Mouse (Mus musculus) adrenal gland, postnatal 25 days (tissue): Measurements from ENCODE around the gene Hscb. TPM values are rescaled to one million over a fixed set of nuclear protein-coding genes. Genes with fewer than 3 reads are reported as not detected.
"Not testable (repeated sequence)": the region's sequence is repeated elsewhere in the genome, so short reads cannot be mapped to it uniquely, and the experiment has no call there.

Experiments
- DNase-seq: peaks from one replicate; pipeline ENCODE4 v3.0.0; 2021; ENCODE audit warnings: mixed read lengths
- long read RNA-seq: library from polyadenylated mRNA; stranded (forward); transcript quantifications from one replicate; pipeline ENCODE4 v2.0.0, GENCODE M21; 2021
- total RNA-seq: library from RNA; stranded (reverse); gene quantifications from 2 replicates; pipeline ENCODE4 v1.2.3, GENCODE M21; 2021

Gene Hscb
- total RNA-seq, result 16.9 and 17.8 TPM in 2 replicates
- long read RNA-seq, transcript Hscb-201 (6 exons, 804 nt), result major isoform, 6 of 12 reads
- long read RNA-seq, partial matches to known transcripts, result 1 of 12 reads
- long read RNA-seq, other reads (novel, unspliced or antisense), result 3 of 12 reads

DNA sequence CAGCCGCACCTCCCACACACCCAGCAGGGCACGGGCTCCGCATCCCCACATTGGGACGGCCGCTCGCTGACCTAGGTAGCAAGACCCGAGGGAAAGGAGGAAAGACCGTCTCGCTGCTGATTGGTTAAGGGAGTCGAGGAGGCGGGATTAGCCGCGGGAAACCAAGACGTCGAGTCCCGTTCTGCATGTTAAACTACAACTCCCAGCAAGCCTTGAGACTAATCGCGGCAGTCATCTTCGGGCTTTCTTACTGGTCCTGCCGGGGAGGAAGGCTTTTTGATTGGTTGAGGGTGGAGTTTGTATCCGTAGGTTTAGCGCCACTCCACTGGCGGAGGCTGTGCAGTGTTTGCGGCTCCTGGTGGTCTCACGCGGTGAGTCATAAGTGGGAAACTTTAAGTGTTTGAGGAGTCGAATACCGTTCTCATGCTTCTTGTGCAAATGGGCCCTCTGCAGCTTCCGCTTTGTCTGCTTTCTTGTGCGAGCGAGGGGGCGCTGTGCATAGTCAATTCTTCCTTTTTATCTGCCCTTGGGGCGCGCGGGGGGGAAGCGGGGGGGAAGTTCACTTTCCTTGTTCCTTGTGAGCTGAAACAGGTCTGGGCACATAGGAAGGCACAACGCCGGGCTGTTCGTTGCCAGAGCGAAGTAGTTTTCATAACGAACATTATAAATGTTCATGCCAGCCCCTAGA is at the start of gene Hscb, which contains the start of gene Chek2:
TSS of gene Hscb (minus strand) at position 100 of the 688 bp plus-strand sequence.
TSS of gene Chek2 (plus strand) at position 302 of the 688 bp plus-strand sequence.
- peak; percentile 93 for DNase-seq

GRCm38 (mm10) chr5:110888596-110888995 is 49.0 kb upstream of the Hscb start:
- no peak for DNase-seq

GRCm38 (mm10) chr5:110879584-110880374 is 40.2 kb upstream of the Hscb start, which contains the start of gene Ttc28:
TSS of gene Ttc28 (plus strand) at chr5:110879803.
- DNase-seq, result peak; percentile 92

DNA sequence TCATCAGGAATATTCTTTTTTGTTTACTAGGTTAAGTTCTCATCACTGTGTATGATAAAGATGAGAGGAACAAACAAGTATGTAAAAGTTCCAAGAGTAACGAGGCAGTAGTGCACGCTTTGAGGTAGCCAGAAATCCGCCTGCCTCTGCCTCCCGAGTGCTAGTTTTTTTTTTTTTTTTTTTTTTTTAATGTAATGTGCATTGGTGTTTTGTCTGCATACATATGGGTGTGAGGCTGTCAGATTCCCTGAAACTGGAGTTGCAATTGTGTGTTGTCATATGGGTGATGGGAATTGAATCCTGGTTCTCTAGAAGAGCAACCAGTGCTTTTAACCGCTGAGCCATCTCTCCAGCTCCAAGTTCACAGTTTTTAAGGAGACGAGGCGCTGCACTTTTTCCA is 39.5 kb upstream of the Hscb start:
- DNase-seq, result no peak

DNA sequence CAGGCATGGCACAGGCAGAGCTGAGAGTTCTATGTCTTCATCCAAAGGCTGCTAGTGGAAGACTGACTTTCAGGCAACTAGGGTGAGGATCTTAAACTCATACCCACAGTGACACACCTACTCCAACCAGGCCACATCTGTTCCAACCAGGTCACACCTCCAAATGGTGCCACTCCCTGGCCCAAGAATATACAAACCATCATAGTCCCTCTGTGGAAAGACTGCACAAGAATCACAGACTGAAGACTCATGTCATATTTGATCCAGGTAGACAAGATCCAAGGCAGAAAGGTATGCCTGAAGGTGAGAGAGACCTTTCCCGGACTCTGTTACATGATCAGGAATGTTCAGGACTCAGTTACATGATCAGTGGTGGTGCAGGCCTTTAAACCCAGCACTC is 38.9 kb upstream of the Hscb start:
- DNase-seq, result not testable (repeated sequence)

DNA sequence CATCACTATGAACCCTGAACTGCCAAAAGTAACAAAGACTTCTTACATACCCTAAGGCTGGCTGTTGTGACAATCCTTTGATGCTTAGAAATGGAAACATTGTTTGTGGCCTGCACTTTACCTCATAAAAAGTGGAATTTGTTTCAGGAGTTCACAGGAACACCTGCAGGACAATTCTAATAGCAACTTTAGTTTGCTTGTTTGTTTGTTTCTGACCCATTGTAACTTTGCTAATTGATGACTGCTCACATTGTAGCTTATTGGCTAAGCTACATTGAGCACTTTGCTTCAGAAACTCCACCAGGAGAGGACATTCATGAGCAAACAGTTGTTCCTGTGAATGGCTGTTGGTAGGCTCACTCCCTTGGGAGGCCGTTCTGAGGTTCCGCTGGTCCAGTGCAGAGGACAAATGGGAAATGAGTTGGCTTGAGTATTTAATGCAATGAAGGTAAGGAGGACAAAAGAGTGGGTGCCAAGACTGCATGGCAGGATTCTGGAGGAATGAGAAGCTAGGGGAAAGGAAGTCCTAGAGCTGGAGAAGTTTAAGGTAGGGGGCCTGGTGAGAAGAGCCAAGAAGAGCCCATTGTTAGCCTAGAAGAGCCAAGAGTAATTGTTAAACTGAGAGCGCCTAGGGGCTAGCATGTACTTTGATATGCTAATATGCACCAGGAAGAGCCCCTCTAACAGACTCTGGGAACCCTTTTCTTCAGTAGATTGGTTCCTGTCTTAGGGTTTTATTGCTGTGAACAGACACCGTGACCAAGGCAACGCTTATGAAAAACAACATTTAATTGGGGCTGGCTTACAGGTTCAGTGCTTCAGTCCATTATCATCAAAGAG is 38.3 kb upstream of the Hscb start:
- DNase-seq, result no peak

GRCm38 (mm10) chr5:110875286-110875685 is 35.7 kb upstream of the Hscb start:
- DNase-seq, result no peak

DNA sequence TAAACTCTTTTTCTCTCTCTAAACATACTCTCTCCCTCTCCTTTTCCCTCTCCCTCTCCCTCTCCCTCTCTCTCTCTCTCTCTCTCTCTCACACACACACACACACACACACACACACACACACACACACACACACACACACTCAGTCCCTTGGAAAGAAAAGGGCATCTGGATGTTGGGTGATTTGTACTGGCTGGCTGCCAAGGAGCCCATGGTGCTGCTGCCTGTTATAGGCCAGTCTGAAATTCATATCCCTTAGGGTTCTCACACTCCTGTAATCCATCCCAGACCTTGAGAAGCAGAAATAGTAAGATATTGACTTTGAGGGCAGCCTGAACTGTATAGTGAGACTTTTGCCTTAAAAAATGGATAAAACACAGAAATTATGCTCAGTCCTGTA is 35.1 kb upstream of the Hscb start:
- DNase-seq, result peak; percentile 42

GRCm38 (mm10) chr5:110873160-110873559 is 33.6 kb upstream of the Hscb start:
- no peak for DNase-seq

DNA sequence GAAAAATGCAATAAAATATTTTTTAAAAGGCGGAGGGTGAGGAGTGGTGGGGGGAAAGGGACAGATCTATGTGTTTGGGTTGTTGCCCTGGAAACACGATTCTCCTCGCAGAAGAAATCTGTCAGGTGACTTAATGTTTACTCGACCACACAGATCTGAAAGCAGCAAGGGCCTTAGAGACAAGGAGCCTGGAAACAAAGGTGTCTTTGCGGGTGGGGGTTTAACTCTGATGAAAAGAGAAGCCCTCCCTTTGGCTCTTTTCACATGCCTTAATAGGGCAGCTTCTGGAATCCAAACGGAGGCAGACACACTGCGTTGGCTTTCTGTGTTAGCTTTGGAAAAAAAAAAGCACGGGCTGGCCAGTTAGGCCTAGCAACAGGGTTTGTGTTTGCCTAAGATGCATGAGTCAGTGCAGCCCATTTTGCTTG is 29.7 kb upstream of the Hscb start:
- DNase-seq, result no peak

DNA sequence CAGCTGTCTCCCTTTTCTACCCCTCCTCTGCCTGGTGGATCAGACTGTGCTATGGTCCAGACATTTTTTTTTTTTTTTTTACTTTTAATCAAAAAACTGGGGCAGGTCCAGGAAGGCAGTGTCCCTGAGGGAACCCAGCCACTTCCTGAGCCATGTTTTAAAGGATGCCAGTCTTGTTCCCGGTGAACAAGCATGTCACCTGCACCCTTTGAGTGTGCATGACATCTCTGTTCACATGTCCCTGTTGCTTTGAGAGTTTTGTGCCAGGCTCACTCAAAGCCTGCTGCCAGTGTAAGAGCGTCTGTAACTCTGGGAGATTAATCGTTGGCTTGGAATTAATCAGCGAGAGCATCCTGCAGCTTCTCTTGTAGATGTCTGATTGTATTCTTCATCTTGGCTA is 28.9 kb upstream of the Hscb start:
- no peak for DNase-seq

GRCm38 (mm10) chr5:110860445-110860844 is 20.9 kb upstream of the Hscb start:
- DNase-seq, result no peak

GRCm38 (mm10) chr5:110859013-110859650 is 19.6 kb upstream of the Hscb start:
- DNase-seq, result peak; percentile 29

DNA sequence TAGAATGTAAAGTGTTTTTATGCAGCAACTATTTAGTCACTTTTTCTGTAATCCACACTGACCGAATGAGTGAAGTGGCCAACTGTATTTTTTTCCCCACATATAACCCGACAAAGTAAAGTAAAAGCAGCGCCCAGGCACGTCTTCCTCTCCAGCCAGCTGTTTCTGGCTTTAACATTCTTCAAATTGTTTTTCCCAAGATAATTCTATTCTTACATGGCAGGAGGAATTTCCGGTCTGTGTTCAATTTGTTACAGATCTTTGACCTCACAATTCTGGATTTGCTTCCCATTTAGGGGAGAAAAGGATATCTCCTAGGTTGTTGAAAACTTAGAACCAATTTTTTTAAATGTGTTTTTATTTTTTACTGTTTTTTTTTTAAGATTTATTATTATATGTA is 17.5 kb upstream of the Hscb start:
- DNase-seq, result no peak

DNA sequence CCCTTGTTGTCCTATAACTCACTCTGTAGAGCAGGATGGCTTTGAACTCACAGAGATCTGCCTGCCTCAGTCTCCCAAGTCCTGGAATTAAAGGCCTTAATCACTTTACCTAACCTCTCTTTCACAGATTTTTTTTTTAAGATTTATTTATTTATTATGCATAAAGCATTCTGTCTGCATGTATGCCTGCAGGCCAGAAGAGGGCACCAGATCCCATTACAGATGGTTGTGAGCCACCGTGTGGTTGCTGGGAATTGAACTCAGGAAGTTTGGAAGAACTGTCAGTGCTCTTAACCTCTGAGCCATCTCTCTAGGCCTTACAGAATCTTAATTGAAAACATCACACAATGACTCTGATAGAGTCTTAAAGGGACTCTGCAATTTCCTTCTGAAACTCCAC is 13.4 kb upstream of the Hscb start:
- no peak for DNase-seq

GRCm38 (mm10) chr5:110841046-110841862 is 1.7 kb upstream of the Hscb start:
- no peak for DNase-seq

- peak; percentile 20 for DNase-seq
These were observed 888 bp upstream of the Hscb start for GRCm38 (mm10) chr5:110840465-110840864.

DNA sequence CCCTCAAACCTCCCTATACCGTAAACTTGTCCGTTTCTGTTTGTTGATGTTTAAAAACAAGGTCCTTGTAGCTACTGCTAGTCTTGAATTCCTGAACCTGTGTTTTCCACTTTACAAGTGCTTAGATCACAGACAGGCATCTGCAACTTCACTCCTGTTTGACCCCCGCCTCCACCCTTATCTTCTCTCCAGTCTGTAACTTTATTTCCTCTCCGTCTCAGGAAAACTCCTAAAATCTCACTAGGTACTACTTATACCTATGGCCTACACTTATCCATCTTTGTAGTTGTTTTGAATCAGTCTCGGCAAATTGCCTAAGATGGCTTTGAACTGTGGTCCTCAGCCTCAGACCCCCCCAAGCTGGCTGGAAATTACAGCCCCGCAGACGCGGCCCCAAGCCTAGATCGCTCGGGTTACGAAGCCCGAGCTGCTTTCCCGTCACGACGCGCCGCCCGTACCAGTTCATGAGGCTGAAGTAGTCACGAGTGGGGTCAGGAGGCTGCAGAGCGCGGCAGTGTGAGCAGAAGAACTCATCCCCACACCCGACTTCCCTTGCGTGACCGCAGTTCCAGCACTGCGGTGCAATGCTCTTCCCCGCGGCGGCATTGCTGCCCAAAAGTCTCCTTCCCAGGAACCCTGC is 419 bp downstream of the Hscb start:
- no peak for DNase-seq

DNA sequence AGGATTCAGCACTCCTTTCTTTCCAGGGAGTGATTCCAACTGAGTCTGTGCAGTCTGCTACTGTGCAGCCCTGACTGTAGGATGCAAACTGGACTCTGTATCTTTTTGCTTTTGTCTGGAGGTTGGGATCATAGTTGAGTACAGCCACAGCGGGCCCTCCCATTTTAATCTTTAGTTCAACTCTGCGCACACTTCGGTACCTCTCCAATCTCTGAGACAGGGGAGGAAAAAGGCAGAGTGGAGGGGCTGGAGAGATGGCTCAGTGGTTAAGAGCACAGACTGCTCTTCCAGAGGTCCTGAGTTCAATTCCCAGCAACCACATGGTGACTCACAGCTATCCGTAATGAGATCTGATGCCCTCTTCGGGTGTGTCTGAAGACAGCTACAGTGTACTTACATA is 1.6 kb downstream of the Hscb start:
- not testable (repeated sequence) for DNase-seq

DNA sequence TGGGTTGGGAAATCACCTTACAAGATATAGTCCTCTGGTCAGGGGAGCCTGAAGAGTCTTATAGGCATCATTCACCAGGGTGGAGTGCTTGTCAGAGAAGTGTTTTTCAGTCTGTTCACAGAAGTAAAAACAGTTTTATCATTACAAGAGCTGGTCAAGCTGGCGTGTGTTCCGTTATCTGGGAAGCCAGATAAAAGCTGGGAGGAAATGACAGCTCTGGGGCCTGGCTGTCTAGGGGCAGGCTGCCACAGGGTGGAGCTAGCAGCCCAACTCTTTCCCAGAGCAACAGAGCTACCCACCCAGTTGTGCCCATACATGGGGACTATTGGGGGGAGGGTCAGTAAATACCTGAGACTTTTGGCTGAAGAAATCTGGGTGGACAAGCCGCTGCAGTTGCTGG is 3.6 kb downstream of the Hscb start:
- DNase-seq, result peak; percentile 49
